Comparison of ENCODE assay signal across 8 mouse cellular contexts in the genomic region with DNA sequence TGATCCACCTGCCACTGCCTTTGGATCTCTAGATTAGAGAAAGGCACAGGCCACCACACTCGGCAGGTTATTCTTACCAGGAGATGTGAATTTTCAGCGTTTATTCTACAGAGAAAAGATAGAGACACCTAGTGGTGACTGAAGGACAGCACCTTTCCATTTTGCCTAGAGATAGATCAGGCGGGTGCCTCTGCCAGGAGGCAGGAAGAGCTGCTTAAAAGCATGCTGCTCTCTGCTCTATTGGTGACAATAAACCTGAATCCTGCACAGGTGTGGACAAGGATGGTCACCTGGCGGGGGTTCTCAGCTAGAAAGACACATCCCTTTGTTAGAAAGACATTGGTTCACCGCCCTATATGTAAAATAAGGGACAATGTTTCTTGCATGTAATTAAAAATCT. TPM values are rescaled to one million over a fixed set of nuclear protein-coding genes. Genes with fewer than 3 reads are reported as not detected.
DNase-seq lines count a peak whose midpoint lies in the region; ATAC-seq and TF ChIP-seq lines count a peak whose summit lies in the region.

No protein-coding gene starts in this region.

- no peak overlapping the region for H3K27ac ChIP-seq in liver, adult 2 months (replicated peaks; ENCODE audit: insufficient read depth, low read depth, low read length)
- no peak overlapping the region for H3K27ac ChIP-seq in liver, embryonic 11.5 days (ENCODE audit: low read depth, low read length)
- H3K27ac ChIP-seq in forebrain, embryonic 15.5 days (replicated peaks): no peak overlapping the region
- H3K27ac ChIP-seq in midbrain, embryonic 12.5 days (replicated peaks): no peak overlapping the region

- no peaks in the 10 kb centered on the region; the same call in 1 of the 2 replicates for H3K79me2 ChIP-seq in liver, adult 2 months (ENCODE audit: control insufficient read depth, insufficient read depth, low read length)

- H3K4me1 ChIP-seq in liver, adult 2 months (ENCODE audit: control insufficient read depth, insufficient read depth, low read length): no peaks in the 10 kb centered on the region
- H3K4me1 ChIP-seq in liver, embryonic 11.5 days (replicated peaks; ENCODE audit: control insufficient read depth, insufficient read depth, low read length): no peaks in the 10 kb centered on the region
- no peaks in the 10 kb centered on the region for H3K4me1 ChIP-seq in forebrain, embryonic 15.5 days
- no peaks in the 10 kb centered on the region; the same call in 1 of the 2 replicates for H3K4me1 ChIP-seq in midbrain, embryonic 12.5 days

- DNase-seq in adrenal gland, postnatal 10 days: peak; percentile 41
- DNase-seq in adrenal gland, postnatal 4 days (ENCODE audit: low spot score in 2 of 2): no peak
- DNase-seq in liver, adult 2 months (ENCODE audit: extremely low read depth, low read depth, low spot score): no peak
- no peak for DNase-seq in liver, embryonic 11.5 days (ENCODE audit: low spot score)
- peak; percentile 34 for DNase-seq in adipocyte (ENCODE audit: low spot score)
- DNase-seq in urinary bladder, adult 18-20 months (ENCODE audit: low spot score in 2 of 2): no peak

- no peak for ATAC-seq in liver, embryonic 11.5 days (replicated peaks; ENCODE audit: low FRiP score)
- peak; percentile 55 for ATAC-seq in forebrain, embryonic 15.5 days (replicated peaks)
- peak; percentile 41; the same call in 1 of the 2 replicates for ATAC-seq in midbrain, embryonic 12.5 days (ENCODE audit: low FRiP score, low read depth)

- TF ChIP-seq POLR2A in liver, adult 2 months (IDR thresholded peaks at IDR 0.05; ENCODE audit: extremely low read depth, insufficient read depth, low read length): no peak

- no peak overlapping the region for H3K4me3 ChIP-seq in liver, adult 2 months (ENCODE audit: insufficient read depth, low read depth, low read length)
- no peak overlapping the region for H3K4me3 ChIP-seq in liver, embryonic 11.5 days (ENCODE audit: low read depth, low read length)
- no peak overlapping the region for H3K4me3 ChIP-seq in forebrain, embryonic 15.5 days
- H3K4me3 ChIP-seq in midbrain, embryonic 12.5 days: no peak overlapping the region

- no peak overlapping the region for H3K4me2 ChIP-seq in liver, embryonic 11.5 days
- no peak overlapping the region for H3K4me2 ChIP-seq in forebrain, embryonic 15.5 days (replicated peaks)
- H3K4me2 ChIP-seq in midbrain, embryonic 12.5 days (replicated peaks): no peak overlapping the region

- no peak overlapping the region for H3K9ac ChIP-seq in liver, adult 2 months (ENCODE audit: low read depth, low read length)
- H3K9ac ChIP-seq in liver, embryonic 11.5 days (ENCODE audit: low read depth, low read length): no peak overlapping the region
- no peak overlapping the region for H3K9ac ChIP-seq in forebrain, embryonic 15.5 days (replicated peaks)
- no peak overlapping the region for H3K9ac ChIP-seq in midbrain, embryonic 12.5 days (replicated peaks)

- H3K27me3 ChIP-seq in liver, adult 2 months (ENCODE audit: control insufficient read depth, insufficient read depth, low read length): no peaks in the 10 kb centered on the region
- no peaks in the 10 kb centered on the region for H3K27me3 ChIP-seq in liver, embryonic 11.5 days (replicated peaks; ENCODE audit: control insufficient read depth, insufficient read depth, low read length)
- H3K27me3 ChIP-seq in forebrain, embryonic 15.5 days: no peaks in the 10 kb centered on the region
- no peaks in the 10 kb centered on the region for H3K27me3 ChIP-seq in midbrain, embryonic 12.5 days

- H3K9me3 ChIP-seq in liver, embryonic 11.5 days (ENCODE audit: control insufficient read depth, low read length): no peaks in the 10 kb centered on the region
- no peaks in the 10 kb centered on the region for H3K9me3 ChIP-seq in forebrain, embryonic 15.5 days
- H3K9me3 ChIP-seq in midbrain, embryonic 12.5 days: 0 out of 2 replicates have a peak, but pooled peaks cover 4% of the 10 kb centered on the region

- WGBS in liver, adult 2 months: 64% methylated on average over 5 of the region's 5 CpGs
- 55% methylated on average over 5 of the region's 5 CpGs for WGBS in liver, embryonic 11.5 days
- WGBS in forebrain, embryonic 15.5 days: 46% methylated on average over 5 of the region's 5 CpGs
- 63% methylated on average over 5 of the region's 5 CpGs for WGBS in midbrain, embryonic 12.5 days

- TF ChIP-seq CTCF in liver, adult 2 months (IDR thresholded peaks at IDR 0.05; ENCODE audit: low read depth, low read length): peak; percentile 35; the same call in 1 of the 2 replicates

- H3K36me3 ChIP-seq in liver, adult 2 months (ENCODE audit: control insufficient read depth, insufficient read depth, low read length): peaks cover 2% of the 10 kb centered on the region; the same call in 1 of the 2 replicates
- H3K36me3 ChIP-seq in liver, embryonic 11.5 days (ENCODE audit: control insufficient read depth, insufficient read depth, low read length): peaks cover 9% of the 10 kb centered on the region
- H3K36me3 ChIP-seq in forebrain, embryonic 15.5 days: peaks cover 19% of the 10 kb centered on the region
- H3K36me3 ChIP-seq in midbrain, embryonic 12.5 days: peaks cover 51% of the 10 kb centered on the region

RNA-seq across cellular contexts. Expression of gene Zbtb2, which starts 15.9 kb away (rescaled TPM):
- 10 to 100 TPM; 10.6 to 12.1 TPM for total RNA-seq in adrenal gland, postnatal 10 days (2021)
- 10 to 100 TPM; 11.1 to 13.4 TPM for total RNA-seq in adrenal gland, postnatal 4 days (2021)
- 2.4 and 3.0 TPM in 2 replicates for total RNA-seq in liver, adult 2 months (2014; rRNA removed)
- 2.5 and 3.4 TPM in 2 replicates for polyA plus RNA-seq in liver, adult 2 months (2012; rRNA removed)
- polyA plus RNA-seq in liver, embryonic 11.5 days (2014; fragmentation: Nextera tagmentation; extraction: Ambion mirVana): 11.7 and 12.3 TPM in 2 replicates
- polyA plus RNA-seq in forebrain, embryonic 15.5 days (2015; fragmentation: Nextera tagmentation; extraction: Ambion mirVana): 17.8 and 18.4 TPM in 2 replicates
- 23.3 and 23.4 TPM in 2 replicates for polyA plus RNA-seq in midbrain, embryonic 12.5 days (2016; fragmentation: Nextera tagmentation; extraction: Ambion mirVana)

Comparison
In these comparisons a context has a peak if more than half of its experiments do, and no peak if none do; other contexts are left out.
1. DNase-seq: peak in adrenal gland, postnatal 10 days (single experiment) and adipocyte (single experiment); none in adrenal gland, postnatal 4 days (0 of 2), liver, adult 2 months (single experiment), liver, embryonic 11.5 days (single experiment) and urinary bladder, adult 18-20 months (0 of 2).